Mouse (Mus musculus): ENCODE data around the gene Gli3.

The Gli3 gene

DNA sequence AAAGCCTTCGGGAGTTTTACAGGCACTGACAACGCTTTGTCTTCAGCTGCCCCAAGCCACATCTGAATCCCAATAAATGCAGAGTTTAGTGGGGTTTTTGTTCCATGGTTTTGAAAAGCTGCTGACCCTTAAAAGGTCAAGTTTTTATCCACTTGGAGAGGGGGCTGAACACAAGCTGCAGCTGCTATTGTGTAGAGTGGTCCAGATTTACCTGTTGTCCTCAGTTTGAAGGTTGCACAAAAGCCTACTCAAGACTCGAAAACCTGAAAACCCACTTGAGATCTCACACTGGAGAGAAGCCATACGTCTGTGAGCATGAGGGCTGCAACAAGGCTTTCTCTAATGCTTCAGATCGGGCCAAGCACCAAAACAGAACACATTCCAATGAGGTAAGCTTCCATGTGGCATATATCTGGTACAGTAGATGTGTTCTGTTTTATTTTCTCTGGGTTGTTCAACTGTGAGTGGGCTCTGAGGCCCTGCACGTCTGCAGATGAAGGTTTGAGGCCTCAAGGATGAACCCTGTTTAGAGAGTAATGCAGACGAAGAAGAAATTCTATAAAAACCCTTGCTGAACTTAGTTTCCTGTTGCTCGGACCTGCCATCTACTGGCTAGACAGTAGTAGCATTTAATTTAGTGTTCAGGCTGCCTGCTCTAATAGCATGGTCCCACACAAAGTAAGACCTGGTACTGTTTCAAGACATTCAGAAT is 251.8 kb downstream of the Gli3 start:
- DNase-seq (ENCODE audit: low spot score in 2 of 2) = peak; percentile 38 to 59

DNA sequence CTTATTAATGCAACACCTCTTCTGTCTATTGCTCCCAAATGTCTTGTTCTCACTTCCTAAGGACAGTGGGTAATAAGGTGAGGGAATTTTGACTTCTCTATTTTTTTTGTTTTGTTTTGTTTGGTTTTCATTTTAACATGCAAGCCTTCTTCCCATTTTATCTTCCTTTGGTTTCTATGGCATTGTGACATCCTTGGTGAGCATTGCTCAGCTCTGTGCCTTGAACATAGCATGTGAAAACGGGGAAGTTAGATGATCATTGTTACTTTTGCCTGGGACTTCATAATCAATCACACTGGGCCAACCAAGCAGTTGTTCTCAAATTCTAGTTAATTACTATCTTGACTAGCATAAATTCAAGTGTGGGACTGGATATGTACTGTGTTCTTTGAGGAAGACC is 258.4 kb downstream of the Gli3 start:
- no peak for DNase-seq (ENCODE audit: low spot score in 2 of 2)

DNA sequence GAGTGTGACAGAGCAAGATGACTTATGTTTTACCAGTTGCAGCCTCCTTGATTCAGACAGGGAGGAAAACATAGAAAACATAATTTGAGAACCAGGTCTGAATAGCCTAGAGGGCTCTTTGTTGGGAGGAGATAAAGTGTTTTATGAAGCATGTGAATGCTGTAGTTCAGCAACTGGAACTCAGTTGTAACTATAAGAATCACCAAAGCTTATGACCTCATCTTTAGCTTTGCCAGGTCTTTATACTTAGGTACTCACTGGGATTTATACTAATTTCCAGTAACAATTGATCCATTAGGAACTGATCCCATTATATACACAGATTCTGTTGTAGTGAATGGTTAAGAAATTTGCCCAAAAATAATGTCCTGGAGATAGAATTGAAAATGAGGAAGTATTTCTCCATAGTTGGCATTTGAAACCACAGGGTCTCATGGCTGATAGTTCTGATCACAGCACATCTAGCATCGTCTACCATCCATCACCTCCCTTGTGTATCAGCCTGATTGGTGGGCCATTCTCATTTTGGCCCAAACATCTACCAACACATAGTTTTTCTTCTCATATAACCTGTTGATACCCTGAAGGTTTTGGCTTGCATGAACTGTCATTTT is 259.8 kb downstream of the Gli3 start:
- DNase-seq (ENCODE audit: low spot score in 2 of 2) = no peak

DNA sequence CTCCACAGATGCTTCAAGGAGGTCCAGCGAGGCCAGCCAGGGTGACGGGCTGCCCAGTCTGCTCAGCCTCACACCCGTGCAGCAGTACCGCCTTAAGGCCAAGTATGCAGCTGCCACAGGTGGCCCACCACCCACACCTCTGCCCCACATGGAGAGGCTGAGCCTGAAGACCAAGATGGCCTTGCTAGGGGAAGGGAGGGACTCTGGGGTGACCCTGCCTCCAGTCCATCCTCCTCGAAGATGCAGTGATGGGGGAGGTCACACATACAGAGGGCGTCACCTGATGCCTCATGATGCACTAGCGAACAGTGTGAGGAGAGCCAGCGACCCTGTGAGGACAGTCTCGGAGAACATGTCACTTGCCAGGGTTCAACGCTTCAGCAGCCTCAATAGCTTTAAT is 261.7 kb downstream of the Gli3 start:
- DNase-seq (ENCODE audit: low spot score in 2 of 2) = no peak

DNA sequence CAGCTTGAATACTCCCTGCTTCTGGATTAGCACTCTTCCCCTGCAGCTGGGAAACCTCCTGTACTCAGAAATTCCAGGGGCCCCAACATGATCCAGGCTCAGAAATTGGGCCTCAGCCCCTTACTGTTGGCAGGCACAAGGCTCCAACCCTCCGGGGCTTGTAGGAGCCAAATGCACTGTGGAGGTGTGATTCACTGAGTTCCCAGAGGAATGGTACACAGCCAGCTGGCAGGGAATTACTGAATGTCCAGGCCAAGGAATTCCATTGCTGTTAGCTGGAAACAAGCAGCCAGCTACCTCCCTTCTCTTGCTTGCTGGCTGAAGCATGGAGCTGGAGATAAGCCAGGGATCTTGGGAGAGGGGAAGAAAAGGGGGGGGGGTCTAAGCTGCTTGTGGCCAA is 278.7 kb downstream of the Gli3 start:
- peak; percentile 49 to 78 for DNase-seq (ENCODE audit: low spot score in 2 of 2)

DNA sequence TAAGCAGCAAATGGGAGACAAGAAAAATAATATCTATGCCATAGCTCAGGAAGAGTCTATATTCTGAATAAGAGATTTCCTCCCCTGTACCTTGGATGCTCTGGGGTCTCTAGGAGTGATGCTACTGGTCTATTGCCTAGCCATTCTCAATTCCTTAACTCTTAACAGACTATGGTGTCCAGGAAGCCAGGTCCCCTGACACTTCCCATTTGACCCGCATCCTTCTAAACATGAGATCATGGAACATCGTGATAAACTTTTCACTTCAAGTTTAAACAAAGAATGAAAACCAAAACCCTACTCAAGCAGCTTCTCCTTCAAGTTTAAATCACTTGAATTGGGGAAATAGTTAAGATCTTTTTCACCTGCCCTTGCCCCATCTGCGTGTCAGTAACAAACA is 279.3 kb downstream of the Gli3 start:
- no peak for DNase-seq (ENCODE audit: low spot score in 2 of 2)

DNA sequence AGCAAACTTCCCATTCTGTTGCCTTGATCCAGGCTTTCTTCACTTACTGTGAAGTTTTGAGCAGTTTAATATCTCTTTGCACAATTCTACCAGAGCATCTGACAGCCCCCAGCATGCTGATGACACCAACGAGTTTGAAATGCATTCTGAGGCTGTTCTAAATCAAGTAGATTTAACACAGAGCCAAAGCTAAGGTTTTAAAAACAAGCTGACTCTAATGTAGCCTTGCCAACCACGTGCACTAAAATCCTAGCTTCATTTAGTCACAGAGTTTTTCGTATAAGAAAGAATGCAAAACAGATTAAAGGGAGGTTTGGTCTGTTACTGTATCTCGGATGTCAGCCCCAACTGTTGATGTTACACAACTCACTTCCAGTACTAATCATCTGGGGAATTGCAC is 279.7 kb downstream of the Gli3 start:
- DNase-seq (ENCODE audit: low spot score in 2 of 2) = peak in 1 of 2 experiments; percentile 22

DNA sequence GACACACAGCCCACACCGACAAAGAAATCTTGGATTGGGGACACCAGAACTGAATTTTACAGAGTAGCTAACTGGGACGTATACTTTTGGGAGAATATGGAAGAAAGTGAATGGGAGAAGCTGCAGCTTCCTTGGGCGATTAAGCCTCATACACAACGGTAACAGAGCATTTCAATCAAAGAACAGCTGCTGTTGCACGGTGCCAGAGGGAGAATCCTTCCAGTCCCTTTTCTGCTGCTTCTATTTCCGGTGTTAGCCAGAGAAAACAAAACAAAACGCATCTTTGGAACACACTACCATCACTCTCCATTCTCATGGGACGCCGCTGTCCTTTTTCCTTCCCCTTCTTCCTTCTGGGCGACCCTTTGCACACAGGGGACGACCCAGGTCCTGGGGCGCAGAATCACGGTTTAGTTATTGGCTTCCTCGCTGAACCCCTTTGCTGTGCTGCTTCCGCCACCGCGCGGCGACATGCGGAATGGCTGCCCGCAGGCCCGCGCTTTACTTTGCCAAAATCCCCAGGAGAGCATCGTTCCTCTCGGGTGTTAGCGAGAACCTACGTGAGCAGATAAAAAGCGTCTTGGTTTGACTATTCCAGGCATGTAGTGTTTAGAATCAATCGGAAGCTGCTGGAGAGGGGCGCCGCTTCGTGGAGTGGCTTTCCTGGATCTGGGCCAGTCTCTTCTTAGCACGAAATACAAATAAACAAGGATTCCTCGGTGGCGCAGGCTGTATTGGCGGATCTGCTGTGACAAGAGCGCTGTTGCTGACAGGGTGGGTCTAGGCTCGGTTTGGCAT is 296.0 kb downstream of the Gli3 start:
- DNase-seq (ENCODE audit: low spot score in 2 of 2) = peak; percentile 88 to 93

DNA sequence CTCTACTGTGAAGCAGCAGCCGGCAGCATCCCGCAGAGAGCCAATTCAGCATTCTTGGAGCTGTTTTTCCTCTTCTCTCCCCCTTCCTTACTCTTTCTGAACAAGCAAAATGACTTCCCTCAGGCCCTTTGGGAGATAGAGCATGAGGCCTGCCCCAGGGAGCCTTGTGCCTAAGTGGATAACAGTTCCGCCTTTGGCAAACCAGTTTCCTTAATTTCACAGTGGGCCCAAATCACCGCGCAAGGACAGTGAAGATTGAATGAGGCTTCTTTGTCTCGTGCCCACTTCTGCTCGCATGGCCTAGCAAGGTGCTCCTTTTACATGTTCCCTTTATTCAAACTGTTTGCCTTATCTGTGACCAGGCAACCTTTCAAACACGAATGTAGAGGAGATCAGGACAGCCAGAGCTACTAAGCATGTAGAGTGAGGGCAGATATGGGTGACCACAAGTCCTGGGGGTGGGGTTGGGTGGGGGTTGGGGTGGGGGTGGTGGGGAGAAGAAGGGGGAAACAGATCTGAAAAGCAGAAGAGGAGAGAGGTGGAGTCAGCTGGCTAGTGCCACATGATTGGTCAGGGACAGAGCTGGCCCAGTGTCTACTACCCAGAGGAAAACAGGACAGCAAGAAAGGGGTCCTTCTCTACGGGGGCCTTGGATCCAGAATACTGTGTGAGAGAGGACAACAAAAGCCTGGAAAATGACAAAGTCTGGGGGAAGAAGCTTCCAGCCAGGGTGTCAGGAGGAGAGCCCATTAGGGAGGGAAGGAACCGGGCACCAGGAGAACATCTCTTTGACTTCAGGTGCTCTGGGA is 296.8 kb downstream of the Gli3 start:
- no peak for DNase-seq (ENCODE audit: low spot score in 2 of 2)

DNA sequence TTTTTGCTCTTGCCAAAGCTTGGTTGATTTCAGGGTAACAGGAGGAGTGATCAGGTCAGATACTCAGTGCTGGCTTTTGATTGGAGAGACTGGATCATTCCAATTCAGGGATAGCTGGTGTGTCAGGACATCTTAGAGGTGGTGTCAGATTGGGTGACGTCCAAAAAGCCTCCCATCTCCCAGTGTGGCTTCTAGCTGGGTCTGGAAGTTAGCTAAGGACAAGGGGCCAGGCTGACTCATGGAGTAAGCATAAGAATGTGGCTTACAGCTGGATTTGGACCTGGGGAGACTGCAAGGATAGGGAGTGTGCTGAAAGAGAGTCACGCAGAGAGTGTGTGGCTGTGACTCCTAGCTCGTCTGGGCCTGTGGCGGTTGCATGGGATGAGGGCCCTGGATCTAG is 299.3 kb downstream of the Gli3 start:
- no peak for DNase-seq (ENCODE audit: low spot score in 2 of 2)

DNA sequence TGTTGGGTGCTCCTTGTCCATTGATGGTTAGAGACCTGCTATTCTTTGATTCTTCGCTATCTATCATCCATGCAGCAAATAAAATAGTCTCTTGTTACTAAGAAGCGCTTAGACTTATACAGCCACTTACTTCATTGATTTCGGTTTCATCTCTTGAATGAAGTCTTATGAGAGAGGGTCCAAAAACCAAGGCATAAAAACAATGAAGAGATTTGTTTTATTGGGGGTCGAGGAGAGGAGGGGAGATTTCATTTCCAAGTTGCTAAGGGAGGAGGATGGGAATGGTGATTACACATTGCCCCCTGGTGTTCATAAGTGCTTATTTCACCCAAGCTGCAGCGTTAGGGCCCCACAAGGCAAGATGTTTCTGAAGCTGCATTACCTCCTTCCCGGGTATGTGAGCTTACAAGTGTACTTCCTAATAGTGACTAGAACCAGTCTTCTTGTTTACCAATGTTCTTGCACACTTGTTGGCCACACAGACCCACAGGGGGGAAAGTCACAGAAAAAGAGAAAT is 299.9 kb downstream of the Gli3 start:
- peak; percentile 48 to 66 for DNase-seq (ENCODE audit: low spot score in 2 of 2)

DNA sequence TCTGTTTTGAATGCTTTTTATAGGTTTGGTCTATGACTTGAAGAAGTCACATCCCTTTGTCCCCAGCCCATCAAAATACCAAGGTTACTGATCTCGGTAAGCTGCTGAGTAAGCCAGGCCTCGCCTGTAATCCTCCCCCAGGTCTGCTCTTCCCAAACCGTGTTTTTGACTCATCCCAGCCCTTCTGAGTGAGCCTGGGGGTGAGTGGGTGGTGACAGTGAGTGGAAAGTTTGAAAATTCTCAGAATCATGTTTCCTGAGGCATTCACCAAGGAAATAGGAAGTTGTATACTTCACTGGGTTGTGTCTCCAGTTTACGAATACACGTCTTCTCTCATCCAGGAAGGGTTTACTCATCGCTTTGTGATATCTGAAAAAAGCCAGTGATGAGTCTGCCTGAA is 314.6 kb downstream of the Gli3 start:
- peak; percentile 60 to 70 for DNase-seq (ENCODE audit: low spot score in 2 of 2)

Measured in frontal cortex, postnatal 36 days (tissue).